Mouse (Mus musculus) layer of hippocampus, adult 2 months (tissue): ENCODE measurements around the gene Olfr1371. TPM values are rescaled to one million over a fixed set of nuclear protein-coding genes. Genes with fewer than 3 reads are reported as not detected.
A peak's percentile ranks its signal among the peaks of the same experiment; 100 is the strongest.

ENCODE experiments used
- DNase-seq, 2 experiments: peaks; one replicate each; pipeline ENCODE4 v3.0.0; 2022; ENCODE audit warnings: low spot score in 2 of 2
- H3K27ac ChIP-seq: fragments of 200-600 bp; 2 replicates; pipeline ENCODE4 v1.8.1; 2022
- H3K4me3 ChIP-seq: fragments of 200-600 bp; 2 replicates; pipeline ENCODE4 v1.8.1; 2022; ENCODE audit warnings: mild to moderate bottlenecking
- CTCF ChIP-seq: fragments of 200-600 bp; conservative IDR thresholded peaks from 2 replicates; pipeline ENCODE4 v1.8.1; 2022; ENCODE audit warnings: antibody characterized with exemption, mild to moderate bottlenecking, moderate library complexity
- long read RNA-seq, 2 experiments: library from polyadenylated mRNA; stranded (forward); transcript quantifications; one replicate each; pipeline ENCODE4 v2.0.0; 2021; ENCODE audit warnings: borderline mapping rate in 2 of 2
- total RNA-seq, 2 experiments: library from RNA; stranded (reverse); gene quantifications; 2 replicates each; pipeline ENCODE4 v1.2.3; 2021

Olfr1371 gene
- total RNA-seq = not detected
- long read RNA-seq, experiment 1 = 0 reads
- long read RNA-seq, experiment 2 = 0 reads

- no peak for DNase-seq
- no peak for TF ChIP-seq CTCF
- Histone ChIP-seq H3K4me3 (no peak within 1 kb of the TSS), H3K27ac (no peak within 1 kb of the TSS)
These were observed at the start of gene Olfr1371 for GRCm38 (mm10) chr11:52213887-52214286. TSS of gene Olfr1371 (minus strand) at chr11:52213987.

DNA sequence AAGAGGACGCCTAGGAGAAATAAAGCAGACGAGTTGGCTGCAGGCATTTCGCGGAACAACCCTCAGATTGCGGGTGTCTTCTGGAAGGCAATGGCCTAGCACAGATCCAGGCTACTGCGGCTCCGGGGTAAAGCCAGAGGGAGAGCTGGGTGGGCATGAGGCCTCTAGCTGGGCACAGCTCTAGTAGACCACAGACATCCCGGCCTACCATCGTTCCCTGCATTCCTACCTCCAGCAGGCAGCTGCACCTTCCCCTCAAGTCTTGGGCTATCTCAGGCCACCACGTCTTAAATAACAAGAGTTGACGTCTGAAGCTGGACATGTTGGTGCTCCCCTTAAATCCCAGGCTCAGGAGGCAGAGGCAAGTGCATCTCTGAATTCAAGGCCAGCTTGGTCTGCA lies 48.6 kb upstream of the Olfr1371 start:
- no peak for DNase-seq
- TF ChIP-seq CTCF = no peak
- H3K4me3 ChIP-seq = no peak overlapping the region
- no peak overlapping the region for H3K27ac ChIP-seq

DNA sequence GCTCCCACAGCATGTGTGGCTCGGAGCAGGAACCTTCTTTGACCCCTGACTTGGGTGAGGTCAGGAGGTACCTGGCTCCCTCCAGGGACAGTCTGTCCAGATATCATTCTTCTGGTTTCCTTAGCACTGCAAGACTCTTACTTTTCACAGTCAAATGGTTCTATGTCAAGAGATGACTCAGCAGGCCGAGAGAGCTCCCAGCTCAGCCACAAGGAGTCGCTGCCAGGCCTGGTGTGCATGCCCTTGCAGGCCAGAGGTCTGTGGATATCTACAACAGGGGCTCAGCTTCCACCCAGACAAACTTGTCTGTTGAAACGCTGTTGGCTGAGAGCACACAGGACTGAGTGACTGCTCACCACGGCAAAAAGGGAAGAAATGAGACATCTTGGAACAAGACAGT lies 48.1 kb upstream of the Olfr1371 start:
- Histone ChIP-seq H3K27ac (no peak overlapping the region), H3K4me3 (no peak overlapping the region)
- DNase-seq = no peak
- TF ChIP-seq CTCF = peak; percentile 74

DNA sequence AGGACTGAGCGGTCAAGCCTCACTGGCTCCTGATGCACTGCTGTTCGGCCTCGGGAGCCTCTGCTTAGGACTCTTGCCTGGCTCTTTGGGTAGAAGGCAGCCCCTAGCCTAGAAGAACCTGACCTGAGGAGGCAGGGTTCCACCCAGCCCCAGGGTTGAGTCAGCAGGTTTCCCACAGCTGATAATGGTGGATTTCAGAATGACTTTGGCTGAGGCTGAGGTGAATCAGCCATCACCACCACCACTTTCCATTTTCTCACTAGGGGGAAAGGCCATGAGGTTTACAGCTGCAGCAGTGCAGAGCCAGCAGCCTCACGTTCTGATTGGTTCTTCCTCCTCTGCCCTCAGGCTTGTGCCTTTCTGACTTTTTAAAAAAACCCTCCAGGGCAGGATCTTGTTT lies 47.1 kb upstream of the Olfr1371 start:
- TF ChIP-seq CTCF = no peak
- no peak for DNase-seq
- no peak overlapping the region for H3K27ac ChIP-seq
- no peak overlapping the region for H3K4me3 ChIP-seq

DNA sequence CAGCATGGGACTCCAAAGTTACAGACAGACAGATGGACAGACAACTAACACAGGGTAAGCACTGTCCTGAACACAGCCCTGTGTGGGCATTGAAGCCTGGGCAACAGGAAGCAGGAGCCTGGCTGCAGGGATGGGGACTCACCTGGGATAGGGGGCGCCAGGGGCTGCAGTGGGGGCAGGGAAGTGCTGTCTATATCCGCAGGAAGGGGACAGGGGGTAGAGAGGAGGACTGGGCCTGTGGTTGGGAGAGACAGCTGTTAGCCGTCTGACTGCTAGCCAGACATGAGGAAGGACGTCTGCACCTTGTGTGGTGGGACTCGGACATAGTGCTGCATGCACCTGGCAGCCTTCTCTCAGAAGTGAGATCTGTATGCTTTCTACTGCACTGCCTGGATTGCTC lies 44.9 kb upstream of the Olfr1371 start:
- TF ChIP-seq CTCF = no peak
- Histone ChIP-seq H3K4me3 (no peak overlapping the region), H3K27ac (no peak overlapping the region)
- DNase-seq = no peak

DNA sequence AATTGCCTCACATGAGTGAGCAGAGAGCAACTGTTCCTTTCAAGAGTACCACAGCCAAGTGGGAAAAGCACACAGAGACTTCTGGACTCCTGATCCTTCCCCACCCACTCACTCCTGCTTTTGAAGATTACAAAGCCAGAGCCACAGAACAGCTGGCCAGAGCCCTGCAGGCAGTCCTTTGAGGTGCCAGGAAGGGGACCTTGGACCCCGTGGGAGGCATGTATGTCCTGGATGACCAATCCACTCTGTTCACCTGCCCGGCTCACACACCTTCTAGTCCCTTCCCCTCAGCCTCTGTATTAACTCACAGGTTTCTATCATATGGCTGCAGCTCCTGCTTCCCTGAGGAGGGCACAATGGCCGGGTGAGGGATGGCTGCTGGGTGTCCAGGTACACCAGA lies 43.6 kb upstream of the Olfr1371 start:
- H3K27ac ChIP-seq = no peak overlapping the region
- DNase-seq = no peak
- no peak for TF ChIP-seq CTCF
- no peak overlapping the region for H3K4me3 ChIP-seq

DNA sequence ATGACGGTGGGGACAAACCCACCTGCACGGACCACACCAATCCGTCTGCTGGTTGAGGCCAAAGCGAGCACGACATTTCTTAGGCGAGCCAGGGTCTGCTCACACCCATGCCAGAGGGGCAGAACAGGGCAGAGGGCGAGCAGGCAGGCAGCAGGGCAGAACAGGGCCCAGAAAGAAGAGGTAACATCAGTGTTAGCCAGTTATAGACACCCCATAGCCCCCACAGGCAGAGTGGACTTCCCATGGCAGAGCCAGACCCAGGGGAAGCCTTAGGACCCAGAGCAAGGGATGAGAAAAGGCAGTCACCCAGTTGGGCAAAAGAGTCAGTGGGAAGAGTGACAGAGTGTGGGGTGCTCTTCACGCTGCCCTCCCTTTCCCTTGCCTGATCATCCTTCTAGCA lies 41.3 kb upstream of the Olfr1371 start:
- TF ChIP-seq CTCF = no peak
- Histone ChIP-seq H3K27ac (no peak overlapping the region), H3K4me3 (no peak overlapping the region)
- no peak for DNase-seq

DNA sequence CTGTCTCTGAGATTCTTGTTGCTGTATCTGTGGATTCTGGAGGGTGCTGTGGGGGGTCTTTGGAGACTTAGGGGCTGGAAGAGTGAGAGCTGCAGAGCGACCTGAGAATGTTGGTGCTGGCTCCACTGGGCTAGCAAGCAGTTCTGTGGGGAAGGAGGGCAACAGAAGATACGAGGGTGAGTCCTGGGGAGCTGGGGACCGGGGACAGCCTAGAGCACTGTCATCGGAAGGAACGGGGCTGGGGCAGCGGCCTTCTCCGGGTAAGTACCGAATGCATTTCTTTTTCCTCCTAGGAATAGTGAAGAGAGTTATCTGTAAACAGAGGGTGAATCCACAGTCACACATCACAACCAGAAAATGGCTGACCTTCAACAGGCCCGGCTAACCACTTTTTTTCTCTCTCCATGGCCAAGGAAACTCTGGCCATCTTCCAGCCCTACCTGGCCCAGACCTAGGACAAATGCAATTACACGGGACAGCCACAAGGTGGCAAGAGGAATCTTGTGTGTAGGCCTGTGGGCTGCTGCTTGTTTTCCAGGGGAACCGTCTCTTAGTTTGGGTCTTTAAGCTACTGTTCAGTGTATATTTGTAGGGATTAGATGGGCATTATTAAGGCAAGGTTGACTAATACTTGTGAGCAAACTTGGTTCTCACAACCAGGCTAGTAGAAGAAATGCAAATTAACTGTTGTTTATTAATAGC lies 40.0 kb upstream of the Olfr1371 start:
- no peak overlapping the region for H3K27ac ChIP-seq
- H3K4me3 ChIP-seq = no peak overlapping the region
- TF ChIP-seq CTCF = peak; percentile 95
- peak; percentile 49 to 55 for DNase-seq

GRCm38 (mm10) chr11:52252692-52253091 lies 38.9 kb upstream of the Olfr1371 start:
- no peak for DNase-seq
- Histone ChIP-seq H3K27ac (no peak overlapping the region), H3K4me3 (no peak overlapping the region)
- TF ChIP-seq CTCF = no peak

GRCm38 (mm10) chr11:52251770-52252169 lies 38.0 kb upstream of the Olfr1371 start:
- no peak overlapping the region for H3K4me3 ChIP-seq
- H3K27ac ChIP-seq = no peak overlapping the region
- TF ChIP-seq CTCF = no peak
- no peak for DNase-seq

- no peak for DNase-seq
- H3K27ac ChIP-seq = no peak overlapping the region
- TF ChIP-seq CTCF = no peak
- H3K4me3 ChIP-seq = no peak overlapping the region
These were observed 35.7 kb upstream of the Olfr1371 start for GRCm38 (mm10) chr11:52249452-52249851.

GRCm38 (mm10) chr11:52240898-52241542 lies 27.2 kb upstream of the Olfr1371 start:
- Histone ChIP-seq H3K27ac (no peak overlapping the region), H3K4me3 (no peak overlapping the region)
- TF ChIP-seq CTCF = no peak
- no peak for DNase-seq

DNA sequence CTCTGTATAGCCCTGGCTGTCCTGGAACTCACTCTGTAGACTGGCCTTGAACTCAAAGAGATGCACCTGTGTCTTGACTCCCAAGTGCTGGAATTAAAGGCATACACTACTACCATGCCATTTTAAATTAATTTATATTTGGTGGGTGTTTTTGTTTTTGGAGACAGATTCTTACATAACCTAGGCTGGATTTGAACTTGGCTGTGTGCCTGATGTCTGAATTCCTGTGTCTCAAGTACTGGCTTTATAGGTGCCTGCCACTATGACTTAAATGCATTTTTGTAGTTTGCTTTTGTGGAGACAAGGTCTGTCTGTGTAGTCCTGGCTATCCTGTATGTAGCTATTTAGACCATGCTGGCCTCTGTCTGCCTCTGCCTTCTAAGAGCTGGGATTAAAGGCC lies 20.7 kb upstream of the Olfr1371 start:
- TF ChIP-seq CTCF = no peak
- no peak for DNase-seq
- H3K27ac ChIP-seq = no peak overlapping the region
- no peak overlapping the region for H3K4me3 ChIP-seq

GRCm38 (mm10) chr11:52233906-52234305 lies 20.1 kb upstream of the Olfr1371 start:
- no peak for TF ChIP-seq CTCF
- DNase-seq = no peak
- peak overlapping the region; percentile 90; the same call in 1 of the 2 replicates for H3K4me3 ChIP-seq
- no peak overlapping the region for H3K27ac ChIP-seq
